Mouse (Mus musculus) heart, adult 2 months (tissue): ENCODE results near the gene 4931428F04Rik. TPM values are rescaled to one million over a fixed set of nuclear protein-coding genes. Genes with fewer than 3 reads are reported as not detected.

Experiments used
- DNase-seq, 2 experiments: peaks; one replicate each; pipeline ENCODE4 v3.0.0; 2021
- H3K27ac ChIP-seq: fragments of 200-600 bp; 2 replicates; pipeline ENCODE4 v1.8.1; 2022
- H3K27me3 ChIP-seq: fragments of 200-500 bp; 2 replicates; pipeline ENCODE4 v1.6.1; 2012; ENCODE audit warnings: mild to moderate bottlenecking, low read length, inconsistent platforms, mixed read lengths; ENCODE audit not compliant: control insufficient read depth, insufficient read depth
- H3K36me3 ChIP-seq: fragments of 200-500 bp; 2 replicates; pipeline ENCODE4 v1.6.1; 2012; ENCODE audit warnings: low read length, inconsistent platforms; ENCODE audit not compliant: control insufficient read depth, insufficient read depth
- H3K4me1 ChIP-seq: fragments of 200-500 bp; 2 replicates; pipeline ENCODE4 v1.6.1; 2011; ENCODE audit warnings: low read length; ENCODE audit not compliant: control insufficient read depth, insufficient read depth
- H3K4me3 ChIP-seq: fragments of 200-600 bp; 2 replicates; pipeline ENCODE4 v1.8.1; 2022
- H3K79me2 ChIP-seq: fragments of 200-500 bp; replicated peaks from 2 replicates; pipeline ENCODE4 v1.6.1; 2012; ENCODE audit warnings: mild to moderate bottlenecking, inconsistent platforms, low read length, moderate library complexity, mixed read lengths; ENCODE audit not compliant: control insufficient read depth, insufficient read depth
- H3K9ac ChIP-seq: fragments of 200-500 bp; 2 replicates; pipeline ENCODE4 v1.6.1; 2012; ENCODE audit warnings: low read depth, mild to moderate bottlenecking, control low read depth, inconsistent platforms, low read length, mixed read lengths
- CTCF ChIP-seq: fragments of 200-600 bp; IDR thresholded peaks from 2 replicates; pipeline ENCODE4 v1.8.1; 2022; ENCODE audit warnings: antibody characterized with exemption, mild to moderate bottlenecking, moderate library complexity
- EP300 ChIP-seq: fragments of 200-500 bp; IDR thresholded peaks from 2 replicates; pipeline ENCODE4 v1.6.1; 2011; ENCODE audit warnings: low read depth, low read length, control low read depth; ENCODE audit not compliant: insufficient read depth
- POLR2A ChIP-seq: fragments of 200-500 bp; IDR thresholded peaks from 2 replicates; pipeline ENCODE4 v1.6.1; 2011; ENCODE audit warnings: mild to moderate bottlenecking, low read depth, low read length, control low read depth; ENCODE audit not compliant: insufficient read depth
- WGBS: fragments of 180-500 bp; shearing (Covaris S2); methylation state at CpG from one replicate; pipeline ENCODE4 v1.1.7; 2018; 5-methylcytosine and 5-hydroxymethylcytosine counted together
- intact Hi-C: fragments of 180-260 bp; cut with DNase I; formaldehyde crosslinking; loops from one replicate; pipeline ENCODE4 v1.15.1; 2025
- polyA plus RNA-seq: library from polyadenylated mRNA; depleted of rRNA; stranded (reverse); fragments of >200 nt; gene quantifications from 2 replicates; pipeline ENCODE4 v1.2.3, GENCODE M21; 2012
- total RNA-seq, 2 experiments: library from RNA; stranded (reverse); gene quantifications; 2 replicates each; pipeline ENCODE4 v1.2.3; 2021

Gene 4931428F04Rik
- total and polyA plus RNA-seq, 3 experiments: 1.1 to 2.1 (median 1.2) TPM

GRCm38 (mm10) chr8:105304325-105305210, 14.9 kb upstream of the 4931428F04Rik start:
- no peak overlapping the region for H3K27ac ChIP-seq
- no peaks in the 10 kb centered on the region for H3K27me3 ChIP-seq
- H3K4me1 ChIP-seq: peaks cover 2% of the 10 kb centered on the region
- no peaks in the 10 kb centered on the region for H3K36me3 ChIP-seq
- H3K4me3 ChIP-seq: no peak overlapping the region
- no peaks in the 10 kb centered on the region for H3K79me2 ChIP-seq
- TF ChIP-seq EP300 (0 out of 2 replicates have a peak, but pooled peaks have one; percentile 21), CTCF (no peak), POLR2A (peak; percentile 45; the same call in 1 of the 2 replicates)
- peak in 1 of 2 experiments; percentile 21 for DNase-seq
- 41% methylated on average over 9 of the region's 9 CpGs for whole genome bisulfite sequencing
- intact Hi-C loops: no loop called here
- no peak overlapping the region for H3K9ac ChIP-seq

GRCm38 (mm10) chr8:105303874-105304273, 14.2 kb upstream of the 4931428F04Rik start:
- no peak overlapping the region for H3K27ac ChIP-seq
- no peaks in the 10 kb centered on the region for H3K27me3 ChIP-seq
- no peak overlapping the region for H3K4me3 ChIP-seq
- intact Hi-C loops: no loop called here
- no peak overlapping the region for H3K9ac ChIP-seq
- TF ChIP-seq EP300 (no peak), CTCF (no peak), POLR2A (no peak)
- no peaks in the 10 kb centered on the region for H3K79me2 ChIP-seq
- H3K4me1 ChIP-seq: peaks cover 2% of the 10 kb centered on the region
- DNase-seq: no peak
- 59% methylated on average over 9 of the region's 9 CpGs for WGBS
- peaks cover 2% of the 10 kb centered on the region for H3K36me3 ChIP-seq

- Histone ChIP-seq H3K36me3 (peaks cover 4% of the 10 kb centered on the region), H3K4me3 (no peak overlapping the region), H3K27ac (no peak overlapping the region), H3K79me2 (no peaks in the 10 kb centered on the region), H3K27me3 (no peaks in the 10 kb centered on the region), H3K4me1 (peaks cover 4% of the 10 kb centered on the region), H3K9ac (no peak overlapping the region)
- DNase-seq: no peak
- TF ChIP-seq CTCF (no peak), POLR2A (no peak), EP300 (no peak)
- intact Hi-C loops: no loop called here
- 66% methylated on average over 8 of the region's 8 CpGs for WGBS
Measured at GRCm38 (mm10) chr8:105303396-105303795, 13.7 kb upstream of the 4931428F04Rik start.

GRCm38 (mm10) chr8:105299962-105300361, 10.3 kb upstream of the 4931428F04Rik start:
- TF ChIP-seq CTCF (no peak), EP300 (no peak), POLR2A (no peak)
- peaks cover 4% of the 10 kb centered on the region for H3K36me3 ChIP-seq
- no peaks in the 10 kb centered on the region for H3K27me3 ChIP-seq
- no peak overlapping the region for H3K9ac ChIP-seq
- peaks cover 6% of the 10 kb centered on the region for H3K4me1 ChIP-seq
- H3K79me2 ChIP-seq: no peaks in the 10 kb centered on the region
- WGBS: 91% methylated on average over 8 of the region's 8 CpGs
- no peak overlapping the region for H3K4me3 ChIP-seq
- no peak overlapping the region for H3K27ac ChIP-seq
- intact Hi-C loops: loop anchor here (10.0 kb wide), 1 partner anchor 645 kb away; no protein-coding TSS in a partner anchor
- no peak for DNase-seq

- H3K27me3 ChIP-seq: no peaks in the 10 kb centered on the region
- no peaks in the 10 kb centered on the region for H3K79me2 ChIP-seq
- H3K27ac ChIP-seq: peak overlapping the region; percentile 88
- H3K36me3 ChIP-seq: peaks cover 4% of the 10 kb centered on the region
- peaks cover 3% of the 10 kb centered on the region for H3K4me1 ChIP-seq
- H3K4me3 ChIP-seq: peak overlapping the region; percentile 99
- intact Hi-C loops: loop anchor here (10.0 kb wide), 1 partner anchor 644 kb away; no protein-coding TSS in a partner anchor
- whole genome bisulfite sequencing: 36% methylated on average over 18 of the region's 18 CpGs
- H3K9ac ChIP-seq: peak overlapping the region; percentile 96
- TF ChIP-seq EP300 (no peak), CTCF (no peak), POLR2A (no peak)
- DNase-seq: no peak
Measured at GRCm38 (mm10) chr8:105298351-105299252, 8.9 kb upstream of the 4931428F04Rik start.
